Mouse (Mus musculus) MEL (cell line): ENCODE measurements around the gene Mrpl38. TPM values are rescaled to one million over a fixed set of nuclear protein-coding genes. Genes with fewer than 3 reads are reported as not detected.
A peak's percentile ranks its signal among the peaks of the same experiment; 100 is the strongest.

ENCODE experiments used
- BHLHE40 ChIP-seq: IDR thresholded peaks from 2 replicates; pipeline ENCODE4 v1.6.1; 2012; ENCODE audit warnings: low read depth, mild to moderate bottlenecking, inconsistent platforms, low read length, improper control_type of control experiment, borderline replicate concordance
- CHD1 ChIP-seq: IDR thresholded peaks from 2 replicates; pipeline ENCODE4 v1.6.1; 2012; ENCODE audit warnings: low read depth, mild to moderate bottlenecking, inconsistent platforms, low read length, improper control_type of control experiment
- CTCF ChIP-seq, 3 experiments: IDR thresholded peaks in 2 of 3; conservative IDR thresholded peaks in 1 of 3; 2 replicates each; pipeline ENCODE4 v1.5.1; 2011 to 2012; ENCODE audit warnings: low read length in 3 of 3, low read depth in 2 of 3, mild to moderate bottlenecking in 2 of 3, improper control_type of control experiment in 1 of 3, inconsistent platforms in 1 of 3, mixed read lengths in 1 of 3, moderate library complexity in 1 of 3; ENCODE audit not compliant: control insufficient read depth in 1 of 3, insufficient read depth in 1 of 3, poor library complexity in 1 of 3, severe bottlenecking in 1 of 3
- EP300 ChIP-seq, 2 experiments: IDR thresholded peaks; 2 replicates each; pipeline ENCODE4 v1.6.1; 2011; ENCODE audit warnings: improper control_type of control experiment in 2 of 2, low read length in 2 of 2, low read depth in 1 of 2, mild to moderate bottlenecking in 1 of 2
- ETS1 ChIP-seq: IDR thresholded peaks from 2 replicates; pipeline ENCODE4 v1.6.1; 2012; ENCODE audit warnings: low read depth, mild to moderate bottlenecking, inconsistent platforms, low read length, improper control_type of control experiment, moderate library complexity
- MAFK ChIP-seq: IDR thresholded peaks from 2 replicates; pipeline ENCODE4 v1.6.1; 2011; ENCODE audit warnings: low read depth, mild to moderate bottlenecking, low read length, improper control_type of control experiment, borderline replicate concordance
- MAX ChIP-seq: IDR thresholded peaks from 2 replicates; pipeline ENCODE4 v1.6.1; 2011; ENCODE audit warnings: low read length, improper control_type of control experiment
- MEF2A ChIP-seq: IDR thresholded peaks from 2 replicates; pipeline ENCODE4 v1.6.1; 2014; ENCODE audit warnings: low read depth, mild to moderate bottlenecking, inconsistent platforms, low read length, improper control_type of control experiment; ENCODE audit not compliant: poor library complexity, insufficient replicate concordance, severe bottlenecking; ENCODE audit errors: extremely low read depth
- MYB ChIP-seq: IDR thresholded peaks from 2 replicates; pipeline ENCODE4 v1.6.1; 2011; ENCODE audit warnings: mild to moderate bottlenecking, low read depth, low read length, improper control_type of control experiment
- NRF1 ChIP-seq: IDR thresholded peaks from 2 replicates; pipeline ENCODE4 v1.6.1; 2014; ENCODE audit warnings: low read depth, mild to moderate bottlenecking, inconsistent platforms, low read length, improper control_type of control experiment, moderate library complexity; ENCODE audit not compliant: poor library complexity, insufficient read depth, severe bottlenecking
- POLR2A ChIP-seq, 2 experiments: IDR thresholded peaks; 2 replicates each; pipeline ENCODE4 v1.6.1; 2011 to 2012; ENCODE audit warnings: low read length in 2 of 2, mild to moderate bottlenecking in 2 of 2, control low read depth in 1 of 2, improper control_type of control experiment in 1 of 2, low read depth in 1 of 2, moderate library complexity in 1 of 2; ENCODE audit not compliant: control insufficient read depth in 1 of 2, insufficient read depth in 1 of 2, poor library complexity in 1 of 2
- POLR2AphosphoS5 ChIP-seq: IDR thresholded peaks from 2 replicates; pipeline ENCODE4 v1.6.1; 2012; ENCODE audit warnings: low read depth, borderline replicate concordance, mild to moderate bottlenecking, inconsistent platforms, low read length, moderate library complexity, mixed read lengths
- RAD21 ChIP-seq: IDR thresholded peaks from 2 replicates; pipeline ENCODE4 v1.6.1; 2011; ENCODE audit warnings: mild to moderate bottlenecking, low read depth, low read length, improper control_type of control experiment
- RCOR1 ChIP-seq: IDR thresholded peaks from 2 replicates; pipeline ENCODE4 v1.6.1; 2012; ENCODE audit warnings: low read depth, mild to moderate bottlenecking, inconsistent platforms, low read length, improper control_type of control experiment
- SIN3A ChIP-seq: IDR thresholded peaks from 2 replicates; pipeline ENCODE4 v1.6.1; 2012; ENCODE audit warnings: low read length, improper control_type of control experiment, inconsistent platforms
- TAL1 ChIP-seq: IDR thresholded peaks from 2 replicates; pipeline ENCODE4 v1.6.1; 2012; ENCODE audit warnings: mild to moderate bottlenecking, inconsistent platforms, low read length, moderate library complexity, mixed read lengths
- TBP ChIP-seq: IDR thresholded peaks from 2 replicates; pipeline ENCODE4 v1.8.0; 2011; ENCODE audit warnings: low read depth, low read length, improper control_type of control experiment
- TCF12 ChIP-seq: IDR thresholded peaks from 2 replicates; pipeline ENCODE4 v1.6.1; 2014; ENCODE audit warnings: low read depth, mild to moderate bottlenecking, inconsistent platforms, low read length, improper control_type of control experiment, moderate library complexity
- UBTF ChIP-seq: IDR thresholded peaks from 2 replicates; pipeline ENCODE4 v1.6.1; 2012; ENCODE audit warnings: low read depth, mild to moderate bottlenecking, inconsistent platforms, low read length, improper control_type of control experiment, moderate library complexity, borderline replicate concordance; ENCODE audit not compliant: insufficient read depth
- USF1 ChIP-seq: IDR thresholded peaks from 2 replicates; pipeline ENCODE4 v1.6.1; 2014; ENCODE audit warnings: low read depth, mild to moderate bottlenecking, inconsistent platforms, low read length, improper control_type of control experiment, moderate library complexity
- USF2 ChIP-seq, 2 experiments: IDR thresholded peaks; 2 replicates each; pipeline ENCODE4 v1.6.1; 2011 to 2012; ENCODE audit warnings: improper control_type of control experiment in 2 of 2, low read length in 2 of 2, borderline replicate concordance in 1 of 2, inconsistent platforms in 1 of 2, low read depth in 1 of 2, mild to moderate bottlenecking in 1 of 2; ENCODE audit not compliant: insufficient read depth in 1 of 2
- ZKSCAN1 ChIP-seq: IDR thresholded peaks from 2 replicates; pipeline ENCODE4 v1.6.1; 2012; ENCODE audit warnings: low read depth, mild to moderate bottlenecking, inconsistent platforms, low read length, improper control_type of control experiment, moderate library complexity
- ZNF384 ChIP-seq: IDR thresholded peaks from 2 replicates; pipeline ENCODE4 v1.6.1; 2012; ENCODE audit warnings: low read depth, mild to moderate bottlenecking, inconsistent platforms, low read length, improper control_type of control experiment
- polyA plus RNA-seq, 2 experiments: library from polyadenylated mRNA; stranded (reverse) in 1 of 2; unstranded in 1 of 2; fragments of >175 nt in 1 of 2; fragments of >200 nt in 1 of 2; gene quantifications; 2 replicates each; pipeline versions ENCODE4 v1.2.1 to v1.2.4; 2012; ENCODE audit warnings: low replicate concordance in 2 of 2, low read depth in 1 of 2; ENCODE audit not compliant: insufficient read length in 2 of 2, insufficient read depth in 1 of 2, missing spikeins in 1 of 2
- total RNA-seq: library from RNA; depleted of rRNA; stranded (reverse); fragments of 300-350 nt; gene quantifications from 2 replicates; pipeline ENCODE4 v1.2.3, GENCODE M21; 2012

Mrpl38 gene
- total and polyA plus RNA-seq, 3 experiments, result 105 to 157 TPM; not detected in 1

GRCm38 (mm10) chr11:116087194-116088130 is 51.2 kb downstream of the Mrpl38 start (continued):
- TF ChIP-seq UBTF (no peak), RAD21 (peak; percentile 74), ZKSCAN1 (no peak), TBP (peak; percentile 51), MAX (peak; percentile 78), POLR2AphosphoS5 (no peak), CTCF (IDR thresholded peaks at IDR 0.05 in 2 of 3, conservative IDR thresholded peaks at IDR 0.05 in 1 of 3; ENCODE audit: control insufficient read depth in 1 of 3, insufficient read depth in 1 of 3, low read depth in 2 of 3, low read length in 3 of 3, poor library complexity in 1 of 3, severe bottlenecking in 1 of 3) (peak; percentile 66 to 96 (median 95)), EP300 (IDR thresholded peaks at IDR 0.05; ENCODE audit: low read depth in 1 of 2, low read length in 2 of 2) (0 out of 4 replicates have a peak, but pooled peaks of 1 of the 2 experiments have one; percentile 5), CHD1 (no peak), MEF2A (no peak), USF1 (peak; percentile 81), MYB (no peak), RCOR1 (no peak), BHLHE40 (peak; percentile 56; the same call in 1 of the 2 replicates), TAL1 (no peak), ETS1 (peak; percentile 68; the same call in 1 of the 2 replicates), MAFK (no peak), ZNF384 (0 out of 2 replicates have a peak, but pooled peaks have one; percentile 18), TCF12 (peak; percentile 68), SIN3A (peak; percentile 56), POLR2A (IDR thresholded peaks at IDR 0.05; ENCODE audit: control insufficient read depth in 1 of 2, insufficient read depth in 1 of 2, low read depth in 1 of 2, low read length in 2 of 2, poor library complexity in 1 of 2) (peak; percentile 44 to 46; a peak in 2 of 4 replicates), USF2 (IDR thresholded peaks at IDR 0.05; ENCODE audit: borderline replicate concordance in 1 of 2, insufficient read depth in 1 of 2, low read depth in 1 of 2, low read length in 2 of 2) (no peak), NRF1 (no peak)
